Mouse (Mus musculus) ES-Bruce4 (cell line): ENCODE measurements around the gene Oxct2b.

Experiments
- CTCF ChIP-seq: IDR thresholded peaks from one replicate; pipeline ENCODE4 v1.8.1; 2011; ENCODE audit warnings: low read depth, low read length
- POLR2A ChIP-seq: IDR thresholded peaks from one replicate; pipeline ENCODE4 v1.8.1; 2011; ENCODE audit warnings: low read length; ENCODE audit not compliant: insufficient read depth

DNA sequence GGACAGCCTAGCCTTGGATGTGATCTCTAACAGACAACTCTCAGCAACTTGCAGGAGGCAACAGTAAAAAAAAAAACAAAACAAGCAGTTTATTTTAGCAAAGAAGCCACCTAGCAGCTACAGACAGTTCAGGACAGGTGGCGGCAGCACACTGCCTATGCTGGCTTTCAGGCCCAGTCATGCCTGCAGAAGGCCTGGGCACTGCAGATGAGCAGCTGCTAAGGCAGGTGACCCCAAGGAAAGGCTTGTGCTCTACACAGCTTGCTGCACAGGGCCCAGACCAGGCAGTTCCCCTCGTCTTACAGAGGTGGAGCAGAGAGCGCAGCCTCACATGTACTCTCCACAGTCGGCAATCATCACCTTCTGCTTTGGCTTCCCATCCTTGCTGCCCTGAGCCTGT lies 11.0 kb downstream of the Oxct2b start:
- no peak for TF ChIP-seq POLR2A
- no peak for TF ChIP-seq CTCF
